Mouse (Mus musculus): ENCODE data around the gene Islr2.

DNA sequence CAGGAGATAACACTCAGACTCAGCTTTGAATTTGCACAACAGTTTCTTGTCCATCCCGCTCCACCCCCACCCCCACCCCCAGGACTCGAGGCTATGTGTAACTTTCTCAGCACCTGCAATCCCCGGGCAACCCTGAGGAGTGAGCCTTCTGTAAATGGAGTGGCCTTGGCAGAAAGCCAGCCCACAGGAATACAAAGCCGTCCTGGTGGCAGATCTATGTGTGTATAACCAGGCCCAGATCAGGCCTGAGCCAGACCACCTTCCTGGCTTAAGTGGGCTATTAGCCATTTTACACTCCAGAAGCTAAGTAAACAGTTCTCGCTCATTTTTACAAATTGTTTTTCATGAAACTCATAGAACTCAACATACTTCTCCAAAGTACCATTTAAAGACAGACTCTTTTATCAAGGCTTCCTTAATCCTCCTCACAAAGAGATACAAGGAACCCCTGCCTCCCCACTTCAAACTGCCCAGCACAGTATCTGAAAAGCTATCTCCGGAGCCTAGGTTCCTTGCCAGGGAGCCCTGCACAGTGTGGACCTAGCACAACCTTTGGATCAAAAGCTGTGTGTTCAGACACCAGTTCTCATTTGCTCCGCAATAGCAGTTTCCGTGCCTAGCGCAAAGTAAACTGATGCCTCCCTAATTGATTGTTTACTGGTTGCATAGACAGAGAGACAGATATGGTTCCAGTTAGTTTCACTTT, 37.8 kb upstream of the Islr2 start:
- no peak for TF ChIP-seq POLR2A (IDR thresholded peaks at IDR 0.05; ENCODE audit: low read depth, low read length)
- no peak for TF ChIP-seq GABPA (IDR thresholded peaks at IDR 0.05; ENCODE audit: insufficient replicate concordance, low read depth, low read length)
- TF ChIP-seq USF1 (IDR thresholded peaks at IDR 0.05; ENCODE audit: low read depth, low read length), result no peak
- no peak for TF ChIP-seq BHLHE40 (IDR thresholded peaks at IDR 0.05; ENCODE audit: low read depth, low read length)
- TF ChIP-seq MAZ (IDR thresholded peaks at IDR 0.05; ENCODE audit: low read depth, low read length), result no peak
- no peak for TF ChIP-seq KAT2A (IDR thresholded peaks at IDR 0.05; ENCODE audit: insufficient replicate concordance, low read length)

Data from CH12.LX (cell line).